Mouse (Mus musculus) myocyte (in vitro differentiated cells): Measurements from ENCODE around the gene Cabs1. TPM values are rescaled to one million over a fixed set of nuclear protein-coding genes. Genes with fewer than 3 reads are reported as not detected.

Experiments
- H3K27me3 ChIP-seq: one replicate; pipeline ENCODE4 v1.6.1; 2011; ENCODE audit not compliant: control insufficient read depth, insufficient read depth, insufficient read length
- H3K36me3 ChIP-seq: one replicate; pipeline ENCODE4 v1.6.1; 2011; ENCODE audit not compliant: control insufficient read depth, insufficient read depth
- H3K4me2 ChIP-seq: one replicate; pipeline ENCODE4 v1.6.1; 2011; ENCODE audit warnings: low read depth, control low read depth
- H3K4me3 ChIP-seq: one replicate; pipeline ENCODE4 v1.5.1; 2011; ENCODE audit warnings: mild to moderate bottlenecking, control low read depth, moderate library complexity
- H3K79me2 ChIP-seq: one replicate; pipeline ENCODE4 v1.6.1; 2011; ENCODE audit not compliant: control insufficient read depth, insufficient read depth
- H3ac ChIP-seq: one replicate; pipeline ENCODE4 v1.6.1; 2011; ENCODE audit not compliant: control insufficient read depth, insufficient read length
- CEBPB ChIP-seq: IDR thresholded peaks from 2 replicates; pipeline ENCODE4 v1.6.1; 2011; ENCODE audit warnings: mild to moderate bottlenecking, moderate library complexity; ENCODE audit not compliant: poor library complexity, insufficient read depth, severe bottlenecking
- E2F4 ChIP-seq: IDR thresholded peaks from one replicate; pipeline ENCODE4 v1.6.1; 2011; ENCODE audit warnings: mild to moderate bottlenecking, control low read depth, moderate library complexity; ENCODE audit not compliant: insufficient read depth
- MAX ChIP-seq: IDR thresholded peaks from one replicate; pipeline ENCODE4 v1.6.1; 2011; ENCODE audit warnings: low read depth, mild to moderate bottlenecking, control low read depth
- MYOD1 ChIP-seq, 3 experiments: IDR thresholded peaks; one replicate each; pipeline ENCODE4 v1.6.1; 2011; ENCODE audit warnings: control low read depth in 2 of 3, low read depth in 2 of 3, mild to moderate bottlenecking in 2 of 3, moderate library complexity in 1 of 3; ENCODE audit not compliant: insufficient read length in 2 of 3, control insufficient read depth in 1 of 3
- MYOG ChIP-seq, 3 experiments: IDR thresholded peaks; one replicate each; pipeline ENCODE4 v1.6.1; 2011; ENCODE audit warnings: control low read depth in 2 of 3, low read depth in 2 of 3, mild to moderate bottlenecking in 2 of 3; ENCODE audit not compliant: insufficient read length in 2 of 3, control insufficient read depth in 1 of 3, insufficient read depth in 1 of 3
- POLR2A ChIP-seq: IDR thresholded peaks from one replicate; pipeline ENCODE4 v1.6.1; 2011; ENCODE audit warnings: low read depth, mild to moderate bottlenecking, control low read depth, moderate library complexity; ENCODE audit not compliant: insufficient read length
- POLR2AphosphoS2 ChIP-seq: IDR thresholded peaks from one replicate; pipeline ENCODE4 v1.6.1; 2011; ENCODE audit warnings: low read depth, control low read depth; ENCODE audit not compliant: insufficient read length
- REST ChIP-seq: IDR thresholded peaks from one replicate; pipeline ENCODE4 v1.6.1; 2011; ENCODE audit warnings: mild to moderate bottlenecking, control low read depth, moderate library complexity; ENCODE audit not compliant: insufficient read depth, insufficient read length
- SRF ChIP-seq: IDR thresholded peaks from one replicate; pipeline ENCODE4 v1.6.1; 2011; ENCODE audit warnings: low read depth; ENCODE audit not compliant: control insufficient read depth, insufficient read length
- TCF12 ChIP-seq: IDR thresholded peaks from one replicate; pipeline ENCODE4 v1.6.1; 2011; ENCODE audit warnings: mild to moderate bottlenecking, control low read depth; ENCODE audit not compliant: poor library complexity, insufficient read depth, severe bottlenecking
- TCF3 ChIP-seq: IDR thresholded peaks from one replicate; pipeline ENCODE4 v1.6.1; 2011; ENCODE audit warnings: low read depth, control low read depth; ENCODE audit not compliant: insufficient read length
- USF1 ChIP-seq: IDR thresholded peaks from one replicate; pipeline ENCODE4 v1.6.1; 2011; ENCODE audit warnings: low read depth, mild to moderate bottlenecking, control low read depth, moderate library complexity
- polyA plus RNA-seq: library from polyadenylated mRNA; unstranded; fragments of >200 nt; fragmentation: generic; extraction: Trizol; gene quantifications from one replicate; pipeline ENCODE4 v1.2.1, GENCODE M21; 2012; ENCODE audit warnings: missing spikeins

Gene Cabs1
- polyA plus RNA-seq = not detected

GRCm38 (mm10) chr5:87979139-87979538, at the start of gene Cabs1:
Gene Cabs1 (plus strand): TSS chr5:87979439.
- Histone ChIP-seq H3K27me3 (no peaks in the 10 kb centered on the region), H3K4me2 (no peak within 1 kb of the TSS), H3ac (no peak within 1 kb of the TSS), H3K4me3 (no peak within 1 kb of the TSS), H3K79me2 (no peaks in the 10 kb centered on the region), H3K36me3 (no peaks in the 10 kb centered on the region)
- TF ChIP-seq TCF12 = no peak
- TF ChIP-seq POLR2AphosphoS2 = no peak
- no peak for TF ChIP-seq MYOD1 (IDR thresholded peaks at IDR 0.05; ENCODE audit: control insufficient read depth in 1 of 3, insufficient read length in 2 of 3, low read depth in 2 of 3)
- TF ChIP-seq USF1 = no peak
- TF ChIP-seq SRF = no peak
- TF ChIP-seq MAX = no peak
- TF ChIP-seq MYOG (IDR thresholded peaks at IDR 0.05; ENCODE audit: control insufficient read depth in 1 of 3, insufficient read depth in 1 of 3, insufficient read length in 2 of 3, low read depth in 2 of 3) = no peak
- TF ChIP-seq E2F4 = no peak
- TF ChIP-seq REST = no peak
- no peak for TF ChIP-seq TCF3
- TF ChIP-seq CEBPB = no peak
- no peak for TF ChIP-seq POLR2A

GRCm38 (mm10) chr5:87931603-87932002, 47.6 kb upstream of the Cabs1 start:
- TF ChIP-seq SRF = no peak
- TF ChIP-seq E2F4 = no peak
- no peak for TF ChIP-seq USF1
- TF ChIP-seq POLR2A = no peak
- no peak for TF ChIP-seq POLR2AphosphoS2
- TF ChIP-seq REST = no peak
- TF ChIP-seq MAX = no peak
- TF ChIP-seq MYOD1 (IDR thresholded peaks at IDR 0.05; ENCODE audit: control insufficient read depth in 1 of 3, insufficient read length in 2 of 3, low read depth in 2 of 3) = no peak
- no peak for TF ChIP-seq MYOG (IDR thresholded peaks at IDR 0.05; ENCODE audit: control insufficient read depth in 1 of 3, insufficient read depth in 1 of 3, insufficient read length in 2 of 3, low read depth in 2 of 3)
- no peak for TF ChIP-seq TCF3
- no peak for TF ChIP-seq CEBPB
- TF ChIP-seq TCF12 = no peak
- Histone ChIP-seq H3K27me3 (no peaks in the 10 kb centered on the region), H3K4me2 (no peak overlapping the region), H3ac (no peak overlapping the region), H3K79me2 (no peaks in the 10 kb centered on the region), H3K4me3 (no peak overlapping the region), H3K36me3 (no peaks in the 10 kb centered on the region)

- Histone ChIP-seq H3K4me2 (no peak overlapping the region), H3K79me2 (no peaks in the 10 kb centered on the region), H3K36me3 (no peaks in the 10 kb centered on the region), H3ac (no peak overlapping the region), H3K27me3 (no peaks in the 10 kb centered on the region), H3K4me3 (no peak overlapping the region)
- TF ChIP-seq USF1 (no peak), MYOD1 (IDR thresholded peaks at IDR 0.05; ENCODE audit: control insufficient read depth in 1 of 3, insufficient read length in 2 of 3, low read depth in 2 of 3) (no peak), MYOG (IDR thresholded peaks at IDR 0.05; ENCODE audit: control insufficient read depth in 1 of 3, insufficient read depth in 1 of 3, insufficient read length in 2 of 3, low read depth in 2 of 3) (no peak), MAX (no peak), CEBPB (no peak), POLR2A (no peak), TCF12 (no peak), E2F4 (no peak), SRF (no peak), TCF3 (no peak), POLR2AphosphoS2 (no peak), REST (no peak)
Measured at GRCm38 (mm10) chr5:87940752-87941151, 38.5 kb upstream of the Cabs1 start.

GRCm38 (mm10) chr5:87942515-87942914, 36.7 kb upstream of the Cabs1 start:
- Histone ChIP-seq H3K4me2 (no peak overlapping the region), H3K27me3 (no peaks in the 10 kb centered on the region), H3ac (no peak overlapping the region), H3K79me2 (no peaks in the 10 kb centered on the region), H3K4me3 (no peak overlapping the region), H3K36me3 (no peaks in the 10 kb centered on the region)
- no peak for TF ChIP-seq CEBPB
- no peak for TF ChIP-seq MAX
- no peak for TF ChIP-seq TCF3
- TF ChIP-seq MYOG (IDR thresholded peaks at IDR 0.05; ENCODE audit: control insufficient read depth in 1 of 3, insufficient read depth in 1 of 3, insufficient read length in 2 of 3, low read depth in 2 of 3) = no peak
- TF ChIP-seq MYOD1 (IDR thresholded peaks at IDR 0.05; ENCODE audit: control insufficient read depth in 1 of 3, insufficient read length in 2 of 3, low read depth in 2 of 3) = no peak
- TF ChIP-seq REST = no peak

GRCm38 (mm10) chr5:87951836-87952235, 27.4 kb upstream of the Cabs1 start:
- no peak overlapping the region for H3ac ChIP-seq
- no peaks in the 10 kb centered on the region for H3K27me3 ChIP-seq
- no peaks in the 10 kb centered on the region for H3K79me2 ChIP-seq
- TF ChIP-seq MYOG (IDR thresholded peaks at IDR 0.05; ENCODE audit: control insufficient read depth in 1 of 3, insufficient read depth in 1 of 3, insufficient read length in 2 of 3, low read depth in 2 of 3) = no peak
- TF ChIP-seq REST = no peak
- TF ChIP-seq CEBPB = no peak
- no peak for TF ChIP-seq POLR2A
- no peak for TF ChIP-seq MYOD1 (IDR thresholded peaks at IDR 0.05; ENCODE audit: control insufficient read depth in 1 of 3, insufficient read length in 2 of 3, low read depth in 2 of 3)
- no peak for TF ChIP-seq TCF12
- TF ChIP-seq SRF = no peak
- no peak for TF ChIP-seq E2F4
- TF ChIP-seq POLR2AphosphoS2 = no peak
- no peak for TF ChIP-seq TCF3
- H3K4me3 ChIP-seq = no peak overlapping the region
- no peak overlapping the region for H3K4me2 ChIP-seq
- H3K36me3 ChIP-seq = no peaks in the 10 kb centered on the region
